Mouse (Mus musculus) ES-Bruce4 (cell line): ENCODE results near the gene Tuba3a.

Experiments
- CTCF ChIP-seq: IDR thresholded peaks from one replicate; pipeline ENCODE4 v1.8.1; 2011; ENCODE audit warnings: low read depth, low read length
- POLR2A ChIP-seq: IDR thresholded peaks from one replicate; pipeline ENCODE4 v1.8.1; 2011; ENCODE audit warnings: low read length; ENCODE audit not compliant: insufficient read depth

DNA sequence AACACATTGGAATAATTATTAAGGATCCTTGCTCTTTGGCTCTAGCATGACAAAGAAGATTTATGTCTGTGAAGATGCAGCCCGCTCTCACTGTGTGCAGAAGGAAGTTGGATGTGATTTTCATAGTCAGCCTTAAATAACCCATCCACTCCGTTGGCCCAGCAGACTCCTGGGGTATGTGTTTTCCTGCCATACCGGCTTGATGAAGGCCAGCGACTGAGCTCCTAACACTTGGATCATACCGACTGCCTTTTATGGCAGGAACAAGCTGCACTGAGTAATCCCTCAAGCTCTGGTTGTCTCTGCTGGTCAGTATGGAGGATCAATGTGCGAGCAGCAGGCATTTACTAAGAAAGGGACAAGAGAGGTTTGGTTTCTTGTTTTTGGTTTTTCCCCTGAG lies 19.6 kb upstream of the Tuba3a start:
- no peak for TF ChIP-seq POLR2A
- TF ChIP-seq CTCF: no peak
